ENCODE assay signal across 22 mouse cellular contexts in the genomic region with DNA sequence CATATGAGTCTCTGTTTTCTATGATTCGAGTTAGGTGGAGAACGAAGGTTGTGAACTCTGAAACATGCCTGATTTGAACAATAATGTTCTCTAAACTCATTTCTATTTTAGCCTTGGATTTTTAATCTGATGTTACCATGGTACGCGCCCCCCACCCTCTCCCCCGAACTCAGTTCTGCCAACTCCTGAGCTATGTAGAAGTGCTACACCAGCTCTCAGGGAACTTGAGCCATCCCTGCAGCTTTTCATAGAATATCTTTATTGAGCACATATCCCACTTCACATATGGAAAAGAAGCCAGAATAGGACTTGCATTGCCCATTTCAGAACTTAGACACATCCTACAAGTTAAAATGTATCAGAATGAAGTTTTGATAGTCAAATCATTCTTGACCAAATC.
"Had no signal": no experiment of that assay in that cellular context is flagged by ENCODE, and none has a peak within 500 bp of the region (broad histone marks: within the 10 kb centered on the region; RNA-seq: fewer than 3 reads in every experiment).

No protein-coding gene starts in this region.

- DNase-seq: heart, postnatal 10 days; heart, postnatal 14 days; heart, postnatal 36 days; heart, postnatal 4 days; kidney, adult 11 months; kidney, adult 18-20 months; kidney, adult 2 months; kidney, adult 8-10 months; kidney, adult 9 months; kidney, postnatal 10 days; kidney, postnatal 14 days; kidney, postnatal 25 days; kidney, postnatal 36 days; kidney, postnatal 4 days; layer of hippocampus, adult 9-11 months; layer of hippocampus, postnatal 36 days had no signal

- ATAC-seq: hindbrain, embryonic 16.5 days; hindbrain, postnatal 0 days; inflammation-experienced regulatory T-cells, adult 6 months; intestine, embryonic 15.5 days; intestine, embryonic 16.5 days; intestine, postnatal 0 days had no signal
